Mouse (Mus musculus) left cerebral cortex, postnatal 10 days (tissue): Measurements from ENCODE around the gene Cmip. TPM values are rescaled to one million over a fixed set of nuclear protein-coding genes. Genes with fewer than 3 reads are reported as not detected.

Experiments used
- DNase-seq, 2 experiments: peaks; one replicate each; pipeline ENCODE4 v3.0.0; 2021 to 2022; ENCODE audit warnings: low spot score in 2 of 2, mixed read lengths in 1 of 2; ENCODE audit errors: extremely low spot score in 1 of 2
- intact Hi-C: fragments of 180-260 bp; cut with DNase I; formaldehyde crosslinking; loops from one replicate; pipeline ENCODE4 v1.15.1; 2025
- total RNA-seq, 2 experiments: library from RNA; stranded (reverse); gene quantifications; 2 replicates each; pipeline ENCODE4 v1.2.3; 2021

Gene Cmip
- total RNA-seq, 2 experiments from 2014 or later: 369 to 379 TPM

GRCm38 (mm10) chr8:117334748-117335393, 78.0 kb downstream of the Cmip start:
- intact Hi-C loops: loop anchor here (5.0 kb wide), 1 partner anchor 78 kb away; the partner anchor contains the start of gene Cmip

GRCm38 (mm10) chr8:117335423-117335822, 78.6 kb downstream of the Cmip start:
- intact Hi-C loops: loop anchor here (5.0 kb wide), 1 partner anchor 78 kb away; the partner anchor contains the start of gene Cmip
- no peak for DNase-seq

More at GRCm38 (mm10) chr8:117334748-117335393, 78.0 kb downstream of the Cmip start:
- no peak for DNase-seq

GRCm38 (mm10) chr8:117337188-117337587, 80.3 kb downstream of the Cmip start:
- DNase-seq: no peak
- intact Hi-C loops: loop anchor here (5.0 kb wide), 1 partner anchor 80 kb away; the partner anchor contains the start of gene Cmip

GRCm38 (mm10) chr8:117338678-117339077, 81.8 kb downstream of the Cmip start:
- intact Hi-C loops: loop anchor here (5.0 kb wide), 1 partner anchor 81 kb away; the partner anchor contains the start of gene Cmip
- DNase-seq: no peak

DNA sequence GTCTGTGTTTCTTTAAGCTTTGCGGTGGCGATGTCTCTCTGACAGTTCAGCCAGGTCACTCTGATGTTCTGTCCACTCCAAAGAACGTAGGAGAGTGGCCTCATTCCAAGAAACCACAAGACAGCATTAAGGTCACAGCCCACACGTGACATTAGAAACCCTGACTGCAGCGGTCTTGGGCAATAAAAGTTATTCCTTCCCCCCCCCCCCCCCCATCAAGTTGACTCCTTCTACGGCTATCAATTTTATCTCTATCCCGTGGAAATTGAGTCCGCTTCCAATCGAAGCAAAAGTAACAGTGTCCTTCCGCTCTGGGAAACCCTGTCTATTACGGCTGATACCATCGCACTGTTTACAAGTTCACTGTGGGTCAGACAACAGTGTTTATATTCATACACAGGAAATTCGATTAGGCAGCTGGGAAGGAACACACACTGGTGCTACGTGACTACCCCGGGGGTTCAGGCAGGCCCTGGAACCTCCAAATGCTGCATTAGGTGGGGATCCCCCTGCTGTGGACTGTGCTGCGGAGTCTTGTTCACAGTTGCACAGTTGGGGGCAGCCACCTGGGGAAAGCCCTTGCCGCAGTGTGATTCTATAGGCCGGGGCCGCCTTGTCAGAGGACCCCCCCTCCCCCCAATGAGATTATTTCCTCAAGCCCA, 82.6 kb downstream of the Cmip start:
- DNase-seq: no peak
- intact Hi-C loops: loop anchor here (5.0 kb wide), 1 partner anchor 82 kb away; the partner anchor contains the start of gene Cmip

GRCm38 (mm10) chr8:117339958-117340651, 83.2 kb downstream of the Cmip start:
- intact Hi-C loops: loop anchor here (5.0 kb wide), 1 partner anchor 83 kb away; the partner anchor contains the start of gene Cmip
- no peak for DNase-seq

GRCm38 (mm10) chr8:117340800-117341199, 83.9 kb downstream of the Cmip start:
- intact Hi-C loops: no loop called here
- no peak for DNase-seq

DNA sequence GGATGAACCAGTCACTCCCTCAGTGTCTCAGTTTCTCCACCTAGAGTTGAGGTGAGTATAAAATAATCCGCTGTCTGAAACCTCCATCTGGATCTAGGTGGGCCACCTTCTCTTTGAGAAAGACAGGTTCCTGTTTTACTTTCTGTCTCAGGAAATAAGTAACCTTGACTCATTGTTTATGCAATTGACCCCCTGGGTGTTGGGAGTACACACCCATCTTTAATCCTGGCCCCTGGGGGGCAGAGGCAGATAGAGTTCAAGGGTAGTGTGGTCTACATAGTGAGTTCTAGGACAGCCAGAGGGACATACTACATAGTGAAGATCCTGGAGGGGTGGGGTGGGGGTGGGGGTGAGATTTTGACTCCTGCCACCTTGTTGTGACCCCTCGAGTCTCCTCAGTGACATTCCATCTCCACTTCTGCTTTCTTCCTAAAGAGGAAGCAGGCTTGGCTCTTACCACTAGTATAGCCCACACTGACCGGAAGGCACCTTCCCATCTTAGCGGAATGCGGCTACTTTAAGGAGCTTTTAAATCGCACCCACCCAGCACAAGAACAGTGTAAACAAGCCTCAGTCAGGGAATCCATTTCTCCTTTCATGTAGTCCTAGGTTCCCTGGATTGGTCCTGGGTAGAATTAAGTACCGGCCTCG, 86.0 kb downstream of the Cmip start:
- no peak for DNase-seq
- intact Hi-C loops: no loop called here

DNA sequence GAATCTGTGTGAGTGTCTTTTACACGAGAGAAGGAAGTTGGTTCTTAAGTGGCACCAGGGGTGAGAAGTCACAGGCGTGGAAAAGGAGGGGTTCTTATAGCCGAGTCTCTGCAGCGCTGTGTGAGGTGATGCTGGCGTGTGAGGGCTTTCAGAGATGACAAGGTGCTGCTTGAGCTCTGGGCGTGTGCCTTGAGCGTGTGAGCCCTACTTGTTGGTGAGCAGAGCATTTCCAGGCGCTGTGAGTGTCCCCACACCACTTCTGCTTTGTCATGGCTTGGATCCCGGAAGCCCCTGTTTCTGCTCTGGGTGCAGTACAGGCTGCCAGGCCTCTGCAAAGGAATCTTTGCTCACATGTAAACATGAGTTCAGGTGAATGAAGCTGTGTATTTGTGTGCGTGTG, 86.6 kb downstream of the Cmip start:
- DNase-seq: no peak
- intact Hi-C loops: no loop called here

GRCm38 (mm10) chr8:117344899-117345298, 88.0 kb downstream of the Cmip start:
- intact Hi-C loops: no loop called here
- no peak for DNase-seq

GRCm38 (mm10) chr8:117345376-117345775, 88.5 kb downstream of the Cmip start:
- DNase-seq: no peak
- intact Hi-C loops: no loop called here

DNA sequence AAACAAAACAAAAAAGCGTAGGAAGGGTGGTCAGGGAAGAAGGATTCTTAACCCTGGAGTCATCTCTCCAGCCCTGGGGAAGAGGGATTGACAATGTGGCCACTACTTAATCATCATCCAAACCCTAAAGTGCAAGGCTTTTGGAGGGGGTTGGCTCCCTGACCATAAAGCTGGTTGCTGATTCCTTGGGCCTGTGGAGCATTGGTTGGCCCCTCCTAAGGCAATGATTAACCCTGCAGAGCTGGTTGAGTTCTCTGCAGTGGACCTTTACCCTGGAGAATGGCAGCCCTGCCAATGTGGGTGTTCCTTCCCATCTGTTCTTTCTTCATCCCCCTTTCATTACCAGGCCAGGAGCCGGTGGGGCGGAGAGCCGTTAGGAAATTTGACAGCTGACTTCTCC, 90.7 kb downstream of the Cmip start:
- intact Hi-C loops: no loop called here
- DNase-seq: no peak

GRCm38 (mm10) chr8:117348718-117349394, 92.0 kb downstream of the Cmip start:
- intact Hi-C loops: no loop called here
- no peak for DNase-seq

- no peak for DNase-seq
- intact Hi-C loops: no loop called here
These were observed 92.7 kb downstream of the Cmip start for GRCm38 (mm10) chr8:117349541-117349940.

GRCm38 (mm10) chr8:117352098-117352497, 95.2 kb downstream of the Cmip start:
- DNase-seq: no peak
- intact Hi-C loops: no loop called here

GRCm38 (mm10) chr8:117355111-117355831, 98.4 kb downstream of the Cmip start:
- DNase-seq: no peak
- intact Hi-C loops: no loop called here

- intact Hi-C loops: no loop called here
- no peak for DNase-seq
These were observed 99.3 kb downstream of the Cmip start for GRCm38 (mm10) chr8:117356109-117356672.
